Mouse (Mus musculus): ENCODE results near the gene Rom1.
A peak's percentile ranks its signal among the peaks of the same experiment; 100 is the strongest.
"Not testable (repeated sequence)": the region's sequence is repeated elsewhere in the genome, so short reads cannot be mapped to it uniquely, and the experiment has no call there.

The Rom1 gene

DNA sequence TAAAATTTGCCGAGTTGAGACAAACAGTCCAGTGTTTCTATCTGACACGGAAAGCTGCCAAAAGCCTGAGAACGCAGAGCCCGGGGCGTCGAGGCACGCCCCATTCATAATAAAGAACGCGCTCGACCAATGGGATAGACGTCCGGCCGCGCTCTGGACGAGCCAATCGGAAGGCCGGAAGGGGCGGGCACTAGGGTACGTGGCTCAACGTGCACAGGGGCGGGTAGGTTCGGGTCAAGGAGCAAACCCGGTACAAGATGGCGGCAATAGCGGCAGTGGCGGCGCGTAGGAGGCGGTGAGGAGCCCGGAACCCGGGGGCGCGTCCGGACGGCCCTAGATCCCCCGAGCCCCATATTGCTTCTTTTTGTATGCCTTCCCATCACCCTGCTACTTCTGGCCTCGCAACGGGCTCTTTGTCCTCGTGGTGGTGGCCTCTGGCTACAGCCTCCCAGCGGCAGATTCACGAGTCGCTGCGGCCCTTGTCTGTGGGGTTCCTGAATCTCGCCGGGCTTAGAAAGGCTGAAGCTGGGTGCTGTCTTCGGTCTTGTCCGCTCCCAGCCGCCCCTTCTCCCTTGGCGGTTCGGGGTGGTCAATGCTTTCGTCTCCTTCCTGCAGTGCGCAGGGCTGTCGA, 31.2 kb downstream of the Rom1 start, which contains the start of gene Ganab:
Ganab (plus strand) TSS at position 207 of the 631 bp plus-strand sequence.
- DNase-seq (ENCODE audit: low read depth, low spot score) = peak; percentile 95

GRCm38 (mm10) chr19:8897211-8897864, 31.8 kb downstream of the Rom1 start:
- DNase-seq (ENCODE audit: low read depth, low spot score) = not testable (repeated sequence)

- not testable (repeated sequence) for DNase-seq (ENCODE audit: low read depth, low spot score)
These were observed 32.9 kb downstream of the Rom1 start for GRCm38 (mm10) chr19:8896231-8896630.

GRCm38 (mm10) chr19:8895397-8895960, 33.7 kb downstream of the Rom1 start:
- DNase-seq (ENCODE audit: low read depth, low spot score) = no peak

GRCm38 (mm10) chr19:8892829-8893766, 36.1 kb downstream of the Rom1 start, which contains the start of gene Ints5:
TSS of gene Ints5 (plus strand) at chr19:8893005.
- DNase-seq (ENCODE audit: low read depth, low spot score) = peak; percentile 82

GRCm38 (mm10) chr19:8888511-8889385, 40.4 kb downstream of the Rom1 start, which contains the start of the genes 1810009A15Rik and Gm49416:
TSS of gene 1810009A15Rik (plus strand) at chr19:8888853.
TSS of gene Gm49416 (plus strand) at chr19:8888926.
- DNase-seq (ENCODE audit: low read depth, low spot score) = peak; percentile 93

DNA sequence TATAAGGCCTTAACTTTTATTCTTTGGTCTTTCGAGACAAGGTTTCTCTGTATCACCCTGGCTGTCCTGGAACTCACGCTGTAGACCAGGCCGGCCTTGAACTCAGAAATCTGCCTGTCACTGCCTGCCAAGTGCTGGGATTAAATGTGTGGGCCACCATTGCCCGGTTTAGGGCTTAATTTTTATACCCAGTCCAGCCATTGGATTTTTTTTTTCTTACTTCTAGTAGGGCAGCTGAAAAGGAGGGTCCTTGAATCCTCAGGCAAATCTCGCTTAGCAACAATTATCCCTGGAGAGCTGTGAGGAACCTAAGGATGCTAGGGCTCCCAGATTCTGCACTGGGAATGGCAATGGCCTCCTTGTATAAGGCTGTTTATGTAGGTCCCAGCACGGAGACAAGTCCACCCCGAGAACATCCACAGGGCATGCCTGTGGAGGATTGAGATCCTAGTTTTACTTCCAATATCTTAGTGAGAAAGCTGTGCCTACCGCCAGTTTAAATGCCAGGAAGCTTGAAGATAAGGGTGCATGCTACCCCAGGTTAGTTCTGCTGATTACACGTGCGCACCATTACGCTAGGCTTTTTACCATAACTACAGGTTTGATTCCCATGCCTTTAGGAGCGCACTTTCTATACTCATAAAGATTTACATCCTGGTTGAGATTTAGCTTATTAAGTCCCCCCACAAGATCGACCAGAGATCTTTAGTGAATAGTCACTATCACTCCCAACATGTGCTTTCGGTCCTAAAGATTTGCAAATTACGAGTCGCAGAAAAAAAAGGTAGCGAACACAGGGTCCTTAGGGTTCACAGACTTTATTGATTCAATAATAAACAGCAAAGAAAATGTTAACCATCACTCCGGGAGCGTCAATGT, 41.3 kb downstream of the Rom1 start:
- DNase-seq (ENCODE audit: low read depth, low spot score) = peak; percentile 28

DNA sequence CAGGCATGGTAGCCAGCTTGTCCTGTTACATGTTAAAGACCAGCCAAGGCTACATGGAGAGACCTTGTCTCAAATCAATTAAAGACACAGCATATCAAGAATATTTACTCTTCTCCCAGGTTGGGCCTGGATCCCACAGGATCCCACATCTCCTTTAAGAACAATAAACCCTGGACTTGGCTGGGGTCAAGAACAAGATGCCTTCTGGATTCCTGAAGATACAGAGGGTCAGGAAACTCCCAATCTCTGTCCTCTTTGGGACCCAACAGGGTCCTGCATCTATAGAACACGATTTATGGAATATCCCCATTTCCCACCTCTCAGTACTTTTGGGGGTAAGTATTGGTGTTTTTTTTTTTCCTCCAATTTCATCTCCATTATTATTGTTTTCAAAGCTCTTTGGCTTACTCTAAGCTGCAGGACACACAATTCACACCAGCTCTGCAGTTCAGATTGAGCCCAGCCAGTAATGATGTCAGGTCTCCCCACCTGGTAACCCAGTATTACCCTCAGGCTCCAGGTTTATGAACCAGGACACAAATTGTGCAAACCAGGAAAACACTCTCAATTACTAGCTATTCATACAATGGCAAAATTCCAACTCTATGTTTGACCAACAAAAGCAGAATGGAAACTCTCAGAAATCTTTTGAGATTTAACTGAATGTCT, 42.1 kb downstream of the Rom1 start:
- DNase-seq (ENCODE audit: low read depth, low spot score) = no peak

GRCm38 (mm10) chr19:8883616-8884015, 45.5 kb downstream of the Rom1 start, which contains the start of the genes Lbhd1 and Gm49403:
TSS of gene Lbhd1 (plus strand) at chr19:8883732.
TSS of gene Gm49403 (plus strand) at chr19:8883930.
- no peak for DNase-seq (ENCODE audit: low read depth, low spot score)

DNA sequence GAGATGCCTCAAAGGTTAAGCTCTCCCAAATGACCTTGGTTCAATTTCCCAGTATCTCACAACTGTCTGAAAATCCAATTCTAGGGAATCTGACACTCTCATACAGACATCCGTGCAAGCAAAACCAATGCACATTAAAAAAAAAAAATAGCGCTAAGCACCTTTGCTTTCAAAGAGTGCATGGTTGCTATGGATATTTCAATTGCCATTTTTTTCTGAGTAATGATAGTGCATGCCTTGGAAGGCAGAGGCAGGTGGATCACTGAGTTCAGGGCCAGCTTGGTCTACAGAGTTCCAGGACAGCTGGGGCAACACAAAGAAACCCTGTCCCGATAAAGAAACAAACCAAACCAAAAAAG, 48.1 kb downstream of the Rom1 start:
- no peak for DNase-seq (ENCODE audit: low read depth, low spot score)

GRCm38 (mm10) chr19:8880311-8881033, 48.7 kb downstream of the Rom1 start, which contains the start of gene Uqcc3:
TSS of gene Uqcc3 (minus strand) at chr19:8880923.
- peak; percentile 72 for DNase-seq (ENCODE audit: low read depth, low spot score)
